Mouse (Mus musculus) gonadal fat pad, adult 2 months (tissue): ENCODE measurements around the gene Clpx. TPM values are rescaled to one million over a fixed set of nuclear protein-coding genes. Genes with fewer than 3 reads are reported as not detected.
"Not testable (repeated sequence)": the region's sequence is repeated elsewhere in the genome, so short reads cannot be mapped to it uniquely, and the experiment has no call there.

Experiments
- DNase-seq: peaks from one replicate; pipeline ENCODE4 v3.0.0-alpha.2; 2012; ENCODE audit warnings: low read depth
- polyA plus RNA-seq: library from polyadenylated mRNA; depleted of rRNA; stranded (reverse); fragments of >200 nt; gene quantifications from 2 replicates; pipeline ENCODE4 v1.2.3, GENCODE M21; 2012; rRNA removed

The Clpx gene
- polyA plus RNA-seq: 11.5 and 11.6 TPM in 2 replicates

GRCm38 (mm10) chr9:65293973-65294715 is at the start of gene Clpx:
Gene Clpx (plus strand): TSS chr9:65294260.
- no peak for DNase-seq

GRCm38 (mm10) chr9:65247502-65248376 is 46.3 kb upstream of the Clpx start:
- DNase-seq: no peak

GRCm38 (mm10) chr9:65248377-65248690 is 45.7 kb upstream of the Clpx start:
- no peak for DNase-seq

GRCm38 (mm10) chr9:65252026-65252425 is 42.0 kb upstream of the Clpx start:
- no peak for DNase-seq

GRCm38 (mm10) chr9:65255906-65256600 is 38.0 kb upstream of the Clpx start:
- no peak for DNase-seq

GRCm38 (mm10) chr9:65257218-65257910 is 36.7 kb upstream of the Clpx start:
- DNase-seq: peak; percentile 94

GRCm38 (mm10) chr9:65259366-65259765 is 34.7 kb upstream of the Clpx start:
- DNase-seq: no peak

- no peak for DNase-seq
Observed at GRCm38 (mm10) chr9:65261591-65262230, 32.3 kb upstream of the Clpx start.

GRCm38 (mm10) chr9:65262641-65263120 is 31.4 kb upstream of the Clpx start:
- no peak for DNase-seq

GRCm38 (mm10) chr9:65264959-65265358 is 29.1 kb upstream of the Clpx start, which contains the start of gene Cilp:
Gene Cilp (plus strand): TSS chr9:65265180.
- no peak for DNase-seq

GRCm38 (mm10) chr9:65267742-65268515 is 26.1 kb upstream of the Clpx start:
- no peak for DNase-seq

- DNase-seq: no peak
Observed at GRCm38 (mm10) chr9:65273048-65273809, 20.8 kb upstream of the Clpx start.

- no peak for DNase-seq
Observed at GRCm38 (mm10) chr9:65273873-65274272, 20.2 kb upstream of the Clpx start.

GRCm38 (mm10) chr9:65274851-65275250 is 19.2 kb upstream of the Clpx start:
- DNase-seq: not testable (repeated sequence)

GRCm38 (mm10) chr9:65275810-65276530 is 18.1 kb upstream of the Clpx start:
- DNase-seq: no peak

- no peak for DNase-seq
Observed at GRCm38 (mm10) chr9:65281536-65282151, 12.4 kb upstream of the Clpx start.

- DNase-seq: no peak
Observed at GRCm38 (mm10) chr9:65283301-65283700, 10.8 kb upstream of the Clpx start.

GRCm38 (mm10) chr9:65288252-65288651 is 5.8 kb upstream of the Clpx start:
- not testable (repeated sequence) for DNase-seq
